Mouse (Mus musculus) lung, adult 2 months (tissue): Measurements from ENCODE around the gene Stra6l. TPM values are rescaled to one million over a fixed set of nuclear protein-coding genes. Genes with fewer than 3 reads are reported as not detected.
A peak's percentile ranks its signal among the peaks of the same experiment; 100 is the strongest.

Experiments
- DNase-seq: peaks from one replicate; pipeline ENCODE4 v3.0.0; 2022
- H3K4me1 ChIP-seq: fragments of 200-500 bp; 2 replicates; pipeline ENCODE4 v1.6.1; 2011; ENCODE audit warnings: low read length; ENCODE audit not compliant: control insufficient read depth, insufficient read depth
- H3K4me3 ChIP-seq: fragments of 200-500 bp; replicated peaks from 2 replicates; pipeline ENCODE3; 2011; ENCODE audit warnings: low read depth, mild to moderate bottlenecking, control low read depth, low read length; ENCODE audit errors: extremely low read depth
- CTCF ChIP-seq: fragments of 200-500 bp; IDR thresholded peaks from 2 replicates; pipeline ENCODE4 v1.5.1; 2011; ENCODE audit warnings: mild to moderate bottlenecking, low read length, control low read depth; ENCODE audit not compliant: insufficient read depth
- POLR2A ChIP-seq: fragments of 200-500 bp; IDR thresholded peaks from 2 replicates; pipeline ENCODE4 v1.6.1; 2011; ENCODE audit warnings: low read depth, mild to moderate bottlenecking, control low read depth, low read length, borderline replicate concordance; ENCODE audit errors: extremely low read depth
- WGBS: fragments of 180-500 bp; shearing (Covaris S2); methylation state at CpG from one replicate; pipeline ENCODE4 v1.1.7; 2018; 5-methylcytosine and 5-hydroxymethylcytosine counted together
- polyA plus RNA-seq: library from polyadenylated mRNA; depleted of rRNA; stranded (reverse); fragments of >200 nt; gene quantifications from 2 replicates; pipeline ENCODE4 v1.2.3, GENCODE M21; 2012

Gene Stra6l
- polyA plus RNA-seq, 1 experiment: 1.2 TPM

DNA sequence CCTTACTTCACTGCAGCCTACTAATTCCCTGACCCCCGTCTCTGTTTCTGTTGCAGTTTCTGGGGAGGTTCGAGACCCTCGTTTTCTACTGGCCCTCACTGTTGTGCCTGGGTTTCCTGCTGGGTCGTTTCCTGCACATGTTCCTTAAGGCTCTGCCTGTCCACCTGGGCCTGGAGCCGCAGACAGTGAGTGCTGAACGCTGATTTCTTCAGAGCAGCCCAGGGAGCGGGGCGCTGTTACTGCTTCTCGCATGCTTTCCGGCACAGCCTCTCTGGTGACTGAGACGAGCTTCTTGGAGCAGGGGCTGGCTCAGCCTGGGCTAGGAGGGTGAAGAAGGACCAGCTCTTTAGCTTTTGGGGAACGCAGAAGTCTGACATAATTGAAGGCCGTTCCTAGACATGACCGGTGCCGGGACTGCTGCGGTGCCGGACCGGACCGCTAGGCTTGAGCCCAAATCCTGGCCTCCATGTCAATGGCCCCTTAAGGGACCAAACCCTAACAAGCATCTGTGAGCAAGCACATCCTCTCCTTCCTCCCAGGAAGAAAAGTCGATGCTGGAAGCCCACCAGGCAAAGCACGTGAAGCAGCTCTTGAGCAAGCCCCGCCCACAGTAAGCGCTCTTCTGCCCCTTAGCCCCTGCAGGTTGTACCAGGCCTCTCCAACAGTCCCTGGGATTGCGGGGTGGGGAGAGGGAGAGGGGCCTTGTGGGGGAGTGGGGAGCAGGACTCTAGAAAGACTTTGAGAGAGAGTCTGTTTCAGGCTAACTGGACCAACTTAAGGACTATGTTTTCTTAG lies 20.8 kb downstream of the Stra6l start:
- Histone ChIP-seq H3K4me1 (no peaks in the 10 kb centered on the region), H3K4me3 (no peak overlapping the region)
- WGBS: 42% methylated on average over 24 of the region's 24 CpGs
- TF ChIP-seq POLR2A (no peak), CTCF (no peak)
- no peak for DNase-seq

DNA sequence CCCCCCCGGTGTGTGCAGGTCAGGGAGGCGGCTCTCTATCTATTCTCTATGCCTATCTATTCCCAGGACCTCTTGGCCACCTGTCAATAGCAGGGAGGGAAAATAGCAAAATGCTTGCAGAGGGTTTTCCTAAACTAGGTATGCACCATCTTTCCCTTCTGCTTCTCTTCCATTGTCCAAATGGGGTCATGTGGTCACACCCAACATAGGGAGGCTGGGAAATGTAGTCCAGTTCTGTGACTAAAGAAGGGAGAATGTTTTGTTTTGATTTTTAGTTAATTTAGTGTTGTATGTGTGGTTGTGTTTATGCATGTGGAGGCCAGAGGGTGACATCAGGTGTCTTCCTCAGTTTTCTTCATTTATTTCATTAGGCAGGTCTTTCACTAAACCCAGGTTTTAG lies 23.7 kb downstream of the Stra6l start:
- H3K4me3 ChIP-seq: no peak overlapping the region
- no peaks in the 10 kb centered on the region for H3K4me1 ChIP-seq
- WGBS: 62% methylated on average over 2 of the region's 2 CpGs
- TF ChIP-seq POLR2A (no peak), CTCF (no peak)
- no peak for DNase-seq

DNA sequence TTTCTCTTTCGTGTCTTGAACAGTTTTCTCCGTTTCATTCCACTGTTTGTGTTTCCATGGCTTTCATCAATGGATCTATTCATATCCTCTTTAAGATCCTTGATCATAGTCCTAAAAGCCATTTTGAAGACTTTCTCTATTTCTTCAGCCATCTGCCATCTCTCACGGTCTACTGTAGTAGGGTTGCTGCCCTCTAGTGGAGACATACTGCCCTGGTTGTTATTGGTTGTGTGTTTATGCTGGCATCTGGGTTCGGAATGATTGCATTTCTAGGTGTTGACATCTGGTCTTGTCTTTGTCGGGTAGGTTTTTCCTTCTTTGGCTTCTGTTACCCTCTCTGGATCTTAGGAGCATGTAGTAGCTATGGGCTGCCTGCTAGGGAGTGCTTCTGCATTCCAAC lies 30.5 kb downstream of the Stra6l start:
- WGBS: 39% methylated on average over 5 of the region's 5 CpGs
- DNase-seq: peak; percentile 10
- TF ChIP-seq POLR2A (no peak), CTCF (peak; percentile 40; the same call in 1 of the 2 replicates)

DNA sequence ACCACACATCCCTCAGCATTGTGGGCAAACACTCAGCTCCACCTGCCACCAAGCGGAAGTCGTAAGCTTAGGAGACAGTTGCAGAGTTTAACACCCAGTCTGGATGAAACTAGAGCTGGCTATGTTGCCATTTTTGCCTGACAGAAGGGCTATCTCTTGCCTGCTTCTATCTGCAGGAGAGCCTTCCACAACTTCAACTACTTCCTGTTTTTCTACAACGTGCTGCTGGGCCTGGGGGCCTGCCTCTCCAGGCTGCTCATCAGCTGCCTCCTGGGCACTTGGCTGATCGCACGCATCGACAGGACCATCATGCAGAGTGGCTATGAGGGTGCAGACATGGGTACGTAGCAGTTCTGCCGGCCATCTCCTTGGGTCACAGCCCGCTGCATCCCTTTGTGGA lies 34.1 kb downstream of the Stra6l start:
- no peak for DNase-seq
- H3K4me1 ChIP-seq: no peaks in the 10 kb centered on the region
- 75% methylated on average over 9 of the region's 9 CpGs for WGBS
- no peak overlapping the region for H3K4me3 ChIP-seq
- TF ChIP-seq POLR2A: no peak

More for the DNA sequence above, 30.5 kb downstream of the Stra6l start:
- Histone ChIP-seq H3K4me1 (no peaks in the 10 kb centered on the region), H3K4me3 (no peak overlapping the region)

DNA sequence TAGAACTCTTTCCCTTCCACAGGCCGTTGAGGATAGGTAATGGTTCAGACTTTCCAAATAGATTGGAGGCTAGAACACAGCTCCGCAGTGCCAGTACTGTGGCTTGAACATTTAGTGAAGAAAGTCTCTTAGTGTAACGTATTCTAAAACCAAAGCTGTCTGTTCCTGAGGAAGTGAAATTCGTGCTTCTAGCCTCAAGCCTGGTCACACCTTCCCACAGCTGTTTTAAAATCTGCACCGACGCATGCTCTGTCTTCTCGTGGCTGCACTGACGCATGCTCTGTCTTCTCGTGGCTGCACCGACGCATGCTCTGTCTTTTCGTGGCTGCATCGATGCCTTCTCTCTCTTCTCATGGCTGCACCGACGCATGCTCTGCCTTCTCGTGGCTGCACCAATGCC lies 34.8 kb downstream of the Stra6l start:
- Histone ChIP-seq H3K4me1 (no peaks in the 10 kb centered on the region), H3K4me3 (no peak overlapping the region)
- DNase-seq: no peak
- WGBS: 81% methylated on average over 16 of the region's 16 CpGs
- TF ChIP-seq CTCF: no peak
- TF ChIP-seq POLR2A: no peak

- 74% methylated on average over 6 of the region's 6 CpGs for WGBS
- Histone ChIP-seq H3K4me1 (no peaks in the 10 kb centered on the region), H3K4me3 (no peak overlapping the region)
- no peak for TF ChIP-seq POLR2A
- no peak for TF ChIP-seq CTCF
- DNase-seq: no peak
Measured at GRCm38 (mm10) chr4:45889487-45889886, 41.0 kb downstream of the Stra6l start.

DNA sequence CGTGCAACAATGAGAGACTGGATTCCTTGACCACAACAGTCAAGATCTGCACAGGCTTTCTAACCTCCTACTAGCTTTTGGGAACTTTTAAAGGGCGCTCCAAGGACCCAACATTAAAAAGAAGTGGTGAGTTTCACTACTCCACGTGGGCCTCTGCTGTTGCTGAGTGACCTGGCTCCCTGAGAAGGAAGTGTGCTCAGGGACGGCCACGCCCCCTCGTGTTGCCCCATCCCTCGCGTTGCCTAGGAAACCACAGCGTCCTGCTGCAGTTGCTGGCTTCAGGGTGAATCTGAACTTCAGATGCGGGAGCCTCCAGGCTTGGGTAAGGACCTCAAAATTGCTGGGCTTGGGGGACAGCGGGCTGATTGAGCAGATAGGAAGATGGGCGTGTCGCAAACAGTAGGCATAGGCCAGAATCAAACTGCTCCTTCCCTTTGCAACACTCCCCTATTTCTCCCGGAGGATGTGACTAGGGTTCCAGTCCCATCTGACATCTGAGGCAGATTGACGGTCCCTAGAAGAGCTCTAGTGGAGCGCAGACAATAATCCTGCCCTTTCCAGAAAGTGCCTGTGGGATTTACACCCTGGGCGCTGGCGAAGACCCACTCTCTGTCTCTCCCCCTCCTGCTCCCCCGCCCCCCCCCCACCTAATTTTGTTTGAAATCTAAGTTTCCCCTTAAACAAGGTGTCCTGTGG lies 41.8 kb downstream of the Stra6l start, which contains the start of gene Ccdc180:
Ccdc180 (plus strand) TSS at position 238 of the 696 bp plus-strand sequence.
- peak; percentile 61 for DNase-seq
- TF ChIP-seq POLR2A (0 out of 2 replicates have a peak, but pooled peaks have one; percentile 21), CTCF (no peak)
- WGBS: 18% methylated on average over 19 of the region's 19 CpGs
- Histone ChIP-seq H3K4me3 (no peak within 1 kb of the TSS), H3K4me1 (no peaks in the 10 kb centered on the region)

DNA sequence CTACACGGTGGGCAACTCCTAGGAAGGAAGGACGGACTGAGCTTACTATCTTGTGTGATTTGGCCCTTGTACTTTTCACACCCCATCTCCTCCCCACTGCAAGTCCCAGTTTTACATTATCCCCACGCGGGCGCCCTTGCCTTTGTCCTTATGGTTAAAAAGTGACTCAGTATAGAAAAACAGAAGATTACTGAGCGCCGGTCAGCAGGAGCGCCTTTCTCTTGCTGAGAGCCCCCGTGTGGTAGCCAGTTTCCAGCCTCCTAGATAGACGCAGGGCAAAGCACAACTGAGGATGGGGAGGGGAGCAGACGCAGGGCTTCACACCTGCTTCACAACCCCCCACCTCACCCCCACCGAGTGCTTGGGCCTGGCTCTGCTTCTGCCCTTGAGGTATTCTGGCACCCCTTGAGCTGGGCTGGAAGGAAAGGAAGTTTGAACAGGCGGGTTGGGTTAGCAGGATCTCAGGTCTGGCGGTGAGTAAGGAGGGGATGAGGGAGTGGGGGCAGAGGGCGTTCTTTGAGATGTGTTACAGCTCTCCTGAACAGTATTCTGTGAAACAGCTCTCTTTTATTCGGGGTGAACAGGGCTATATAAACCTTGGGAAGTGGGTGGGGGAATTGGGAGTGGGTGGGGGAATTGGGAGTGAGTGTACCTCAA lies 48.1 kb downstream of the Stra6l start:
- no peaks in the 10 kb centered on the region for H3K4me1 ChIP-seq
- TF ChIP-seq POLR2A: no peak
- TF ChIP-seq CTCF: no peak
- WGBS: 22% methylated on average over 16 of the region's 16 CpGs
- H3K4me3 ChIP-seq: no peak overlapping the region
- no peak for DNase-seq

DNA sequence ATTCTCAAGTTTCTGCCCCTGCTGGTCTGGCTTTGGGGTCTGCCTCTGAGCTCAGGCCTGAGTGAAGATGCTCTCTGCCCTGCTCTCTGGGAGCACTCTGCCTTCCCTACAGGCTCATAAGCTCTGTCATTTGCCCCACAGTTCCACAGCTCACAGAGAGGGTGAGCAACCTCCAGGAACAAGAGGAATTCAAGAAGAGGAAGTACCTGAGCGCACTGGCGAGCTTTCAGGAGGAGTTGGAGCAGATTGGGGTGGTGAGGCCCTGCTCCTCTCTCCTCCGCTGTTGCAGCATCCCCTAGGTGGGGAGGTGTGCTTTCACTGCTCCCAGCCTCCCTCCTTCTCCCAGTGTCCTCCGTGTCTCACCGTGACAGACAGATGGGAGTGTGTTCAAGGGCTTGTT lies 49.9 kb downstream of the Stra6l start:
- 39% methylated on average over 5 of the region's 5 CpGs for WGBS
- TF ChIP-seq CTCF (no peak), POLR2A (no peak)
- no peak for DNase-seq

More for the DNA sequence above, 49.9 kb downstream of the Stra6l start:
- no peak overlapping the region for H3K4me3 ChIP-seq
- no peaks in the 10 kb centered on the region for H3K4me1 ChIP-seq
